In genomic region chr19:53521137-53521795, GRCm38 (mm10) we compare ENCODE assay signal across 22 mouse cellular contexts. TPM values are rescaled to one million over a fixed set of nuclear protein-coding genes. Genes with fewer than 3 reads are reported as not detected.
DNase-seq lines count a peak whose midpoint lies in the region; ATAC-seq and TF ChIP-seq lines count a peak whose summit lies in the region.
"Had no signal": no experiment of that assay in that cellular context is flagged by ENCODE, and none has a peak within 500 bp of the region (broad histone marks: within the 10 kb centered on the region; RNA-seq: fewer than 3 reads in every experiment).

No protein-coding gene starts in this region.

- peaks cover 22% of the 10 kb centered on the region for H3K4me1 ChIP-seq in liver, embryonic 11.5 days (replicated peaks; ENCODE audit: control insufficient read depth, insufficient read depth, low read length)
- H3K4me1 ChIP-seq in forebrain, postnatal 0 days (ENCODE audit: insufficient read depth), result no peaks in the 10 kb centered on the region
- H3K4me1 ChIP-seq: hindbrain, embryonic 15.5 days had no signal

- peak; percentile 29 to 42 for DNase-seq in heart, postnatal 10 days
- no peak for DNase-seq in heart, postnatal 25 days (ENCODE audit: low spot score)
- peak; percentile 12 for DNase-seq in c-Kit-positive CD71-positive TER-119-positive erythroid progenitor cells, embryonic 14.5 days (ENCODE audit: low spot score)
- no peak for DNase-seq in liver, embryonic 11.5 days (ENCODE audit: low spot score)
- no peak for DNase-seq in forebrain, postnatal 0 days
- no peak for DNase-seq in layer of hippocampus, postnatal 25 days (ENCODE audit: extremely low spot score in 1 of 2, low spot score in 1 of 2)
- DNase-seq: adrenal gland, postnatal 10 days; cerebellum, adult 18-20 months; gastrocnemius, postnatal 10 days; left cerebral cortex, postnatal 4 days; lung, adult 18-20 months; lung, postnatal 36 days had no signal

- intact Hi-C loops in heart, postnatal 10 days (cut with DNase I), result no loop called here
- intact Hi-C loops in heart, postnatal 25 days (cut with DNase I), result no loop called here

- no peak for TF ChIP-seq CTCF in forebrain, postnatal 0 days (IDR thresholded peaks at IDR 0.05; ENCODE audit: low read depth)

- peak overlapping the region; percentile 50 for H3K4me2 ChIP-seq in liver, embryonic 11.5 days
- no peak overlapping the region for H3K4me2 ChIP-seq in forebrain, postnatal 0 days (ENCODE audit: low read depth)
- H3K4me2 ChIP-seq: forebrain, embryonic 15.5 days; hindbrain, embryonic 15.5 days; midbrain, embryonic 11.5 days; neural tube, embryonic 15.5 days had no signal

- H3K27me3 ChIP-seq in liver, embryonic 11.5 days (replicated peaks; ENCODE audit: control insufficient read depth, insufficient read depth, low read length), result no peaks in the 10 kb centered on the region; the same call in 1 of the 2 replicates
- H3K27me3 ChIP-seq in forebrain, postnatal 0 days (ENCODE audit: insufficient read depth, low read length), result no peaks in the 10 kb centered on the region
- H3K27me3 ChIP-seq: forebrain, embryonic 15.5 days; hindbrain, embryonic 15.5 days had no signal

- WGBS in liver, embryonic 11.5 days, result 23% methylated on average over 11 of the region's 11 CpGs
- WGBS in forebrain, postnatal 0 days, result 55% methylated on average over 11 of the region's 11 CpGs

- H3K27ac ChIP-seq in liver, embryonic 11.5 days (ENCODE audit: low read depth, low read length), result no peak overlapping the region; the same call in 1 of the 2 replicates
- no peak overlapping the region for H3K27ac ChIP-seq in forebrain, postnatal 0 days (ENCODE audit: low read depth, low read length)
- H3K27ac ChIP-seq: forebrain, embryonic 15.5 days; hindbrain, embryonic 15.5 days; kidney, postnatal 0 days; neural tube, embryonic 15.5 days had no signal

- no peaks in the 10 kb centered on the region for H3K9me3 ChIP-seq in liver, embryonic 11.5 days (ENCODE audit: control insufficient read depth, low read length)
- no peaks in the 10 kb centered on the region for H3K9me3 ChIP-seq in forebrain, postnatal 0 days (ENCODE audit: low read length)
- H3K9me3 ChIP-seq: forebrain, embryonic 15.5 days; hindbrain, embryonic 15.5 days; neural tube, embryonic 15.5 days had no signal

- no peaks in the 10 kb centered on the region for H3K36me3 ChIP-seq in liver, embryonic 11.5 days (ENCODE audit: control insufficient read depth, insufficient read depth, low read length)
- H3K36me3 ChIP-seq in forebrain, postnatal 0 days (ENCODE audit: insufficient read depth), result no peaks in the 10 kb centered on the region
- H3K36me3 ChIP-seq: forebrain, embryonic 15.5 days; G1E; hindbrain, embryonic 15.5 days; neural tube, embryonic 15.5 days had no signal

- H3K9ac ChIP-seq in liver, embryonic 11.5 days (ENCODE audit: low read depth, low read length), result no peak overlapping the region; the same call in 1 of the 2 replicates
- no peak overlapping the region for H3K9ac ChIP-seq in forebrain, postnatal 0 days
- H3K9ac ChIP-seq: forebrain, embryonic 15.5 days; hindbrain, embryonic 15.5 days; neural tube, embryonic 15.5 days had no signal

- no peak overlapping the region for H3K4me3 ChIP-seq in liver, embryonic 11.5 days (ENCODE audit: low read depth, low read length)
- no peak overlapping the region for H3K4me3 ChIP-seq in forebrain, postnatal 0 days (ENCODE audit: low read depth, low read length)
- H3K4me3 ChIP-seq: erythroblast, embryonic 14.5 days; forebrain, embryonic 15.5 days; hindbrain, embryonic 15.5 days; neural tube, embryonic 15.5 days had no signal

- peak; percentile 80 for ATAC-seq in liver, embryonic 11.5 days (replicated peaks; ENCODE audit: low FRiP score)
- peak; percentile 98 for ATAC-seq in megakaryocyte-erythroid progenitor cell, adult 5-6 weeks (replicated peaks; ENCODE audit: low FRiP score, low TSS enrichment, poor library complexity, severe bottlenecking)
- no peak for ATAC-seq in forebrain, postnatal 0 days
- ATAC-seq: CD4-positive, CD25-positive, alpha-beta regulatory T cell, adult 4 months; forebrain, embryonic 15.5 days; intestine, postnatal 0 days had no signal

RNA-seq across cellular contexts. Expression of gene Dusp5, which starts 7.6 kb away (rescaled TPM):
- total RNA-seq in heart, postnatal 10 days (2021), result 10 to 100 TPM; 10.3 to 14.2 TPM
- total RNA-seq in heart, postnatal 25 days (2021), result 1 to 10 TPM; 6.2 to 7.6 TPM
- polyA plus RNA-seq in liver, embryonic 11.5 days (2014; fragmentation: Nextera tagmentation; extraction: Ambion mirVana), result 6.7 TPM in 2 replicates
- total RNA-seq in megakaryocyte-erythroid progenitor cell, adult 5-6 weeks (2014; fragmentation: Nextera tagmentation), result 1.6 and 2.9 TPM in 2 replicates
- total RNA-seq in megakaryocyte-erythroid progenitor cell, adult 5-6 weeks (2017), result 5.4 and 12.3 TPM in 2 replicates
- total RNA-seq in forebrain, postnatal 0 days (2014; rRNA removed), result 7.5 and 7.6 TPM in 2 replicates
- 3.9 and 5.0 TPM in 2 replicates for polyA plus RNA-seq in forebrain, postnatal 0 days (2015; fragmentation: Nextera tagmentation; extraction: Ambion mirVana)
- 10 to 100 TPM; 19.6 to 23.9 TPM for total RNA-seq in layer of hippocampus, postnatal 25 days (2021)

Comparison
In these comparisons a context has a peak if more than half of its experiments do, and no peak if none do; other contexts are left out.
1. DNase-seq: peak in heart, postnatal 10 days (2 of 2) and c-Kit-positive CD71-positive TER-119-positive erythroid progenitor cells, embryonic 14.5 days (single experiment); none in heart, postnatal 25 days (single experiment), liver, embryonic 11.5 days (single experiment), forebrain, postnatal 0 days (single experiment) and layer of hippocampus, postnatal 25 days (0 of 2).